Mouse (Mus musculus) heart, embryonic 12.5 days (tissue): ENCODE measurements at regions not wholly inside any gene's neighbourhood (a gene's known extent, or its start where the extent isn't known, plus 50 kb on each side); places are given as distances from the start of the nearest gene placed in this dataset.
A peak's percentile ranks its signal among the peaks of the same experiment; 100 is the strongest.

Experiments used
- ATAC-seq: fragments of 200-750 bp; cut with Nextera tagmentation; 2 replicates; pipeline ENCODE4 v1.8.0; 2017; ENCODE audit warnings: moderate TSS enrichment, moderate library complexity; ENCODE audit not compliant: insufficient number of reproducible peaks, low FRiP score
- H3K27ac ChIP-seq: fragments of 300-500 bp; sonication (generic); 2 replicates; pipeline ENCODE4 v1.5.1; 2016; ENCODE audit warnings: mild to moderate bottlenecking, moderate library complexity; ENCODE audit not compliant: poor library complexity, severe bottlenecking
- H3K27me3 ChIP-seq: fragments of 300-500 bp; sonication (generic); replicated peaks from 2 replicates; pipeline ENCODE4 v1.6.1; 2016; ENCODE audit warnings: mild to moderate bottlenecking, moderate library complexity
- H3K36me3 ChIP-seq: fragments of 300-500 bp; sonication (generic); 2 replicates; pipeline ENCODE4 v1.6.1; 2016; ENCODE audit warnings: mild to moderate bottlenecking, moderate library complexity
- H3K4me1 ChIP-seq: fragments of 300-500 bp; sonication (generic); replicated peaks from 2 replicates; pipeline ENCODE4 v1.6.1; 2016; ENCODE audit warnings: mild to moderate bottlenecking
- H3K4me2 ChIP-seq: fragments of 300-500 bp; sonication (generic); 2 replicates; pipeline ENCODE4 v1.6.1; 2016; ENCODE audit warnings: mild to moderate bottlenecking, moderate library complexity
- H3K4me3 ChIP-seq: fragments of 300-500 bp; sonication (generic); 2 replicates; pipeline ENCODE4 v1.5.1; 2016; ENCODE audit warnings: mild to moderate bottlenecking
- H3K9ac ChIP-seq: fragments of 300-500 bp; sonication (generic); 2 replicates; pipeline ENCODE4 v1.6.1; 2016; ENCODE audit warnings: mild to moderate bottlenecking, moderate library complexity
- H3K9me3 ChIP-seq: fragments of 300-500 bp; sonication (generic); replicated peaks from 2 replicates; pipeline ENCODE4 v1.6.1; 2016; ENCODE audit warnings: mild to moderate bottlenecking, moderate library complexity
- WGBS: fragments of 180-500 bp; shearing (Covaris S2); methylation state at CpG from one replicate; pipeline ENCODE4 v1.1.7; 2016; 5-methylcytosine and 5-hydroxymethylcytosine counted together

DNA sequence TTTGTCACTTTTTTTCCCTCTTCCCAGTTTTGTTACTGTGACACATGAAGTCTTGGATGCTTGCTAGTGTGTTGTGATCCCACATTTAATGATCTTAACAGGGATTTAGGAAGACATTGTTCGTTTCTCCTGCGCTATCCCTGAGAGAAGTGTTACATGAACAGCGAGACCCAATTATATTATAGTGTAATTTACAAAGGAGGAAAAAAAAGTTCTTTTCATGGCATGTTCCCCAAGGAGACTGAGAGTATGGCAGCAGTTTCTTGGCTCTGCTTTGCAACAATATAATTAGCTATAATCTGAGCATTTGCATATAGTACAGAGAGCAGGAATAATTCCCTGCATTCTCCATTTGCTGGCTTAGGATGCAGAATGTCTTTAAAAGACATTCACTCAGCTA lies 168.6 kb downstream of the Insc start:
- H3K27me3 ChIP-seq: no peaks in the 10 kb centered on the region
- H3K36me3 ChIP-seq: no peaks in the 10 kb centered on the region
- WGBS: 91% methylated on average over 3 of the region's 3 CpGs
- H3K9ac ChIP-seq: no peak overlapping the region
- no peaks in the 10 kb centered on the region for H3K4me1 ChIP-seq
- H3K27ac ChIP-seq: no peak overlapping the region
- H3K9me3 ChIP-seq: peaks cover 5% of the 10 kb centered on the region
- no peak overlapping the region for H3K4me2 ChIP-seq
- no peak for ATAC-seq
- H3K4me3 ChIP-seq: no peak overlapping the region

DNA sequence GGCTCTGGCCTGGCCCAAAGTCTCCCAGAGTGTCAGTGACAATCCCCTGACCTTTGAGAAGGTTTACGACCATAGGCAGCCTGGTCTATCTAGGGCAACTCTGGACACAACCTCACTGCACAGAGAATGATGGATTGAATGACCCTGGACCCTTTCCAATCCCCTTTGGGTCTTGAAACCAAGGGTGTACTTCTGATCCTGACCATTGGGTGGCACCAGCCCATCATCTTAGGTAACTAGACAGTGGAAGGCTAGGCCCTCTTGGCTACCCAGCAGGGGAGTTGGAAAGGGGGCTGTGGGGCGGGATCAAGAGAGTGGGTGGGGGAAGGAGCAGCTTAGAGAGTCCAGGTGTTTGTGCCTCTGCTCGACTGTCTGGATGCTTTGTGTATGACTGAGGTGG lies 178.7 kb downstream of the Insc start:
- no peaks in the 10 kb centered on the region for H3K4me1 ChIP-seq
- no peak overlapping the region for H3K4me3 ChIP-seq
- no peaks in the 10 kb centered on the region for H3K9me3 ChIP-seq
- H3K36me3 ChIP-seq: no peaks in the 10 kb centered on the region
- 12% methylated on average over 3 of the region's 3 CpGs for WGBS
- H3K4me2 ChIP-seq: no peak overlapping the region
- peak; percentile 59; the same call in 1 of the 2 replicates for ATAC-seq
- no peak overlapping the region for H3K27ac ChIP-seq
- no peak overlapping the region for H3K9ac ChIP-seq
- 0 out of 2 replicates have a peak, but pooled peaks cover 8% of the 10 kb centered on the region for H3K27me3 ChIP-seq

GRCm38 (mm10) chr7:114933861-114934260 lies 190.4 kb downstream of the Insc start:
- Histone ChIP-seq H3K4me2 (no peak overlapping the region), H3K4me1 (no peaks in the 10 kb centered on the region), H3K9ac (no peak overlapping the region), H3K27me3 (no peaks in the 10 kb centered on the region), H3K27ac (no peak overlapping the region), H3K9me3 (no peaks in the 10 kb centered on the region; the same call in 1 of the 2 replicates), H3K36me3 (no peaks in the 10 kb centered on the region), H3K4me3 (no peak overlapping the region)
- 87% methylated on average over 8 of the region's 8 CpGs for whole genome bisulfite sequencing
- no peak for ATAC-seq

DNA sequence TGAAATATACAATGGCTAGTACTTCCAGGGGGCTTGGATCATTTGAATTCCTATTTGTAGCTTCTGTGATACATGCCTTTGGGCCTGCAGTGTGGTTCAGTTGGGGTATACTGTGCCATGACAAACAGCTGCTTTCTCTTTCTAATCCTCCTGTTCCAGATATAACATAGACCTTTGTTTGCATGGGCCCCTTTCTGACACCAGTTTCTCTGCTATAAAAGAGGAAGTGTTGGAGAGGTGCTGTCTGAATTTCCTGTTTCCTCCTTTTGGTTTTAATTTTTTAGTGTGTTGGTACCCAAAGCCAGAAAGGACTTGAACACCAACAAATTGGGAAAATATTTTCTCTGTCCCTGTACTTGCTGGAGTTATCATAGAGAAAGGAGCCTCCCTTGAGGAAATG lies 207.3 kb downstream of the Insc start:
- Histone ChIP-seq H3K4me3 (no peak overlapping the region), H3K36me3 (no peaks in the 10 kb centered on the region), H3K4me1 (no peaks in the 10 kb centered on the region), H3K9ac (no peak overlapping the region), H3K4me2 (no peak overlapping the region), H3K27ac (no peak overlapping the region), H3K9me3 (no peaks in the 10 kb centered on the region; the same call in 1 of the 2 replicates), H3K27me3 (no peaks in the 10 kb centered on the region)
- ATAC-seq: no peak

DNA sequence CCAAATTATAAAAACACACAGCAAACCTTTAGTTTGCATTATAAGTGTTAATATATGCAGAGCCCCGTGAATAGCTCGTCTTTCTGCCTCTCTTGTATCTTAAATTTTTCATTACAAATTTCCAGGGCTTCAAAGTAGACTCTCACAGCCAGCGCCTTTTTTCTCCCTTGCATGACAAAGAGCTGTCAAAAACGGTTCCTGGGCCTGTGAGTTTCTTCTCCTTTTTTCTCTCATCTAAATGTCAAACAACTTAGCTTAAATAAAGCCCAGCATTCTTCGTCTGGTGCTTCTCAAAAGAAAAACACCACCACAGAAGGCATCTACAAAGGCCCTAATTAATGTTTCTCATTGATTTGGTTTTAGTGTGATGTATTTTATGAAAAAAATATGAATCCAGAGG lies 219.7 kb downstream of the Insc start:
- Histone ChIP-seq H3K9me3 (no peaks in the 10 kb centered on the region), H3K4me2 (no peak overlapping the region), H3K27me3 (no peaks in the 10 kb centered on the region), H3K4me3 (no peak overlapping the region), H3K4me1 (no peaks in the 10 kb centered on the region), H3K27ac (no peak overlapping the region), H3K36me3 (no peaks in the 10 kb centered on the region), H3K9ac (no peak overlapping the region)
- WGBS: 67% methylated on average over 5 of the region's 5 CpGs
- ATAC-seq: no peak

DNA sequence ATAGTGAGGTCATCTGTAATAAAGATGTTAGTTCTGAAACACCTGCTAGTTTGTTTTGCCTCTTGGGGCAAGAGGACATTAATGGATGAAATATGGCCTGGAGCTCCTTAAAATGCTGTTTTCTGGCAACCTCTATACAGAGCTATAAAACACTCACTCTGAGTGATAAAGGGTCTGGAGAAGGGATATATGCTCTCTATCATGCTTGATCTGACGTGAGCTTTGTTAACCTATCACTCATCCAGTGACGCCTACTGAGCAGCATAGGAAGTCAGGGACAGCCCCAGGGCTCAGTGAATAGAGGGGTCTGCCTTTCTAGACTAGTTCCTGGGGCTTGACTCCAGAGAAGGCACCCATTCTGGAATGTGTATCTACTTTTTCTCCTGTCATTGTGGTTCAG lies 222.4 kb downstream of the Insc start:
- ATAC-seq: no peak
- 57% methylated on average over 2 of the region's 2 CpGs for WGBS

GRCm38 (mm10) chr7:114986481-114986880 lies 243.0 kb downstream of the Insc start:
- H3K9ac ChIP-seq: no peak overlapping the region
- peaks cover 10% of the 10 kb centered on the region for H3K4me1 ChIP-seq
- ATAC-seq: no peak
- H3K4me3 ChIP-seq: no peak overlapping the region
- no peaks in the 10 kb centered on the region for H3K9me3 ChIP-seq
- no peak overlapping the region for H3K4me2 ChIP-seq
- 48% methylated on average over 2 of the region's 2 CpGs for WGBS
- no peaks in the 10 kb centered on the region for H3K36me3 ChIP-seq
- no peaks in the 10 kb centered on the region for H3K27me3 ChIP-seq
- H3K27ac ChIP-seq: no peak overlapping the region

More for the DNA sequence above, 222.4 kb downstream of the Insc start:
- no peak overlapping the region for H3K27ac ChIP-seq
- H3K27me3 ChIP-seq: no peaks in the 10 kb centered on the region
- no peak overlapping the region for H3K4me3 ChIP-seq
- H3K4me1 ChIP-seq: no peaks in the 10 kb centered on the region
- no peak overlapping the region for H3K9ac ChIP-seq
- H3K9me3 ChIP-seq: no peaks in the 10 kb centered on the region
- no peaks in the 10 kb centered on the region for H3K36me3 ChIP-seq
- no peak overlapping the region for H3K4me2 ChIP-seq

DNA sequence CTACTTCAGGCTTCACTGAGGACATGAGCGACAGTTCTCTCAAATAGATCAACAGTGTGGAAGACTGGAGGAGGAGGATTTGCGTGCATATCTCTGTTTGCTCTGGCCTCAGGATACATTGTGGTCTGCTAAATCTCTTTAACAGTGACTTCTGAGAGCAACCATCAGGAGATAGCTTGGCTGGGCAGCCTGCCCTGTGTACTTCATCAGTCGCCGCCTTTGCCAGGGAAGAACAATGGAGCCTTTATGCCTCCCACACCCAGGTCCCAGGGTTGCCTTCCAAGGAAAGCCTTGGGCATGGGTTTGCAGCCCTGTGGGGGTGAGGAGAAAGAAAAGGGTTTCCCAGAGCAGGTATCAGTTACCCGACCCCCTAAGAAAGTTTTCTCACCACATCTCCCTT lies 247.8 kb downstream of the Insc start:
- H3K9me3 ChIP-seq: no peaks in the 10 kb centered on the region
- H3K27ac ChIP-seq: no peak overlapping the region
- no peak for ATAC-seq
- no peaks in the 10 kb centered on the region for H3K36me3 ChIP-seq
- H3K27me3 ChIP-seq: no peaks in the 10 kb centered on the region
- no peak overlapping the region for H3K9ac ChIP-seq
- 31% methylated on average over 5 of the region's 5 CpGs for WGBS
- no peak overlapping the region for H3K4me3 ChIP-seq
- peaks cover 12% of the 10 kb centered on the region for H3K4me1 ChIP-seq
- no peak overlapping the region for H3K4me2 ChIP-seq

- H3K27me3 ChIP-seq: no peaks in the 10 kb centered on the region
- peaks cover 12% of the 10 kb centered on the region for H3K4me1 ChIP-seq
- ATAC-seq: no peak
- WGBS: 68% methylated on average over 3 of the region's 3 CpGs
- no peak overlapping the region for H3K4me3 ChIP-seq
- no peak overlapping the region for H3K27ac ChIP-seq
- H3K4me2 ChIP-seq: no peak overlapping the region
- no peaks in the 10 kb centered on the region for H3K36me3 ChIP-seq
- H3K9ac ChIP-seq: no peak overlapping the region
- H3K9me3 ChIP-seq: no peaks in the 10 kb centered on the region
Measured at GRCm38 (mm10) chr7:114992440-114992839, 248.9 kb downstream of the Insc start.

DNA sequence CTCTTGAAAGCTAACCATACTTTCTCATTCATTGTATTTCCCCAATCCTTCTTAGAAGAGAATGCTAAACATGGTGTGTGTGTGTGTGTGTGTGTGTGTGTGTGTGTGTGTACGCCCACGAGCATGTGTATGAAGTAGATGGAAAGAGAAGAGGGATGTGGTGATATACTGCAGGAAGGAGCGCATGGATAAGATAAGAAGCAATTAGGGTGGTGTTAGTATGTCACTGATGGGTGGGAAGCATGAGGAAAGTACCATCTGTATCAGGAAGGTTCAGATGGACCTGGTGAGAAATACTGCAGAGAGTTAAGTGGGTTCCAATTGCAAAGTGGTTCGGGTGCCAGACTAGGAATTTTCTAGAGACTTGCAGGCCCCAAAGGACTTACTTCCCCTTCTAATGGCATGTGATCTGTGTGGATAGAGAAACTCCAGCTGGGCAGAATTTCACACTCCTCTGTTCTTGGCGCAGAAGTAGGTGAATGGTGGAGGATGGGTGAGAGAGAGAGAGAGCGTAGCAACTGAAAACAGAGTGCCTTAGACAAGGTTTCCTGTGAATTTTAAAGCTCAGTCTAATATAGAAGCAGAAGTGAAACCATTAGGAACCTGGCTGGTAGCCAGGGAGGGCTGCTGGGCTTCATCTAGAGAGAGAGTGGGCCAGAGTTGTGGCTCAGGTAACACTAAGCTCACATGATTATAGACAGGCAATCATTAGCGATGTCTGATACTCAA lies 257.5 kb downstream of the Insc start:
- H3K27ac ChIP-seq: peak overlapping the region; percentile 2; the same call in 1 of the 2 replicates
- no peaks in the 10 kb centered on the region for H3K27me3 ChIP-seq
- H3K9ac ChIP-seq: no peak overlapping the region
- H3K4me3 ChIP-seq: no peak overlapping the region
- H3K4me2 ChIP-seq: no peak overlapping the region
- ATAC-seq: no peak
- WGBS: 39% methylated on average over 7 of the region's 7 CpGs
- peaks cover 11% of the 10 kb centered on the region for H3K4me1 ChIP-seq
- H3K9me3 ChIP-seq: no peaks in the 10 kb centered on the region
- no peaks in the 10 kb centered on the region for H3K36me3 ChIP-seq

GRCm38 (mm10) chr7:115014253-115014998 lies 270.9 kb downstream of the Insc start:
- no peaks in the 10 kb centered on the region for H3K36me3 ChIP-seq
- no peak overlapping the region for H3K27ac ChIP-seq
- no peak for ATAC-seq
- H3K9ac ChIP-seq: no peak overlapping the region
- no peak overlapping the region for H3K4me3 ChIP-seq
- H3K27me3 ChIP-seq: no peaks in the 10 kb centered on the region
- no peaks in the 10 kb centered on the region for H3K4me1 ChIP-seq
- no peaks in the 10 kb centered on the region for H3K9me3 ChIP-seq
- WGBS: 58% methylated on average over 11 of the region's 11 CpGs
- H3K4me2 ChIP-seq: no peak overlapping the region
